In the genomic region with DNA sequence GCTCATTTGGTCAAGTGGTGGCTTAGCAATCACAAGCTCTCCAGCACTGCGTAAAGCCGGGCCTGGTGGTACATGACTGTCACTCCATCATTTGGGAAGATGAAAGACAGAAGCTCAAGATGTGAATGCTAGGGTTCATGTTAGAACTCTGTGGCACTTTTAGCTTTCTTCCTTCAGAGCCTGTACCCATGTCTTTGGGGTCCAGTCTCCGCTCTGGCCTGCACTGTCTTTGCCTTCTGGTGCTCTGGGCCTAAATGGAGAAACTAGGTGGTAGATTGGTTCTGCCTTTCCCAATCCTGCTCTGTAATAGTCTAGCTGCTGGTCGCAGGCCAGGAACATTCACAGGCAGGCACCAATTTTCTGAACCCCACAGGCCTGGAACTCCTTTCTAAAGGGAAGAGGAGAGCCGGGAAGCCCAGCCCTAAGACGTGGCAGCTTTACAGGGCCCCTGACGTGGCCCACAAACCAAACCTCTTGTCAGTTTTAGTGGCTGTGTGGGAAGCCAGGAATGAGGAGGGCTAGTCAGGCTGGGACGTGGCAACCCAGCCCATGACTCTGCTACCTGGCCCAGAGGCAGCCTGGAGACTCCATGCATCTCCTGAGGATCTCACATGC, we compare ENCODE assay signal across 11 mouse cellular contexts. TPM values are rescaled to one million over a fixed set of nuclear protein-coding genes. Genes with fewer than 3 reads are reported as not detected.
A peak's percentile ranks its signal among the peaks of the same experiment; 100 is the strongest.
DNase-seq lines count a peak whose midpoint lies in the region; ATAC-seq and TF ChIP-seq lines count a peak whose summit lies in the region.
"Had no signal": no experiment of that assay in that cellular context is flagged by ENCODE, and none has a peak within 500 bp of the region (broad histone marks: within the 10 kb centered on the region; RNA-seq: fewer than 3 reads in every experiment).

No protein-coding gene starts in this region.

- H3K4me3 ChIP-seq in forebrain, embryonic 13.5 days: no peak overlapping the region
- H3K4me3 ChIP-seq in forebrain, embryonic 15.5 days: no peak overlapping the region
- no peak overlapping the region for H3K4me3 ChIP-seq in kidney, postnatal 0 days (replicated peaks; ENCODE audit: low read depth, low read length)
- H3K4me3 ChIP-seq in hindbrain, embryonic 15.5 days: no peak overlapping the region
- H3K4me3 ChIP-seq: forebrain, embryonic 12.5 days had no signal

- H3K4me1 ChIP-seq in forebrain, embryonic 13.5 days: peaks cover 30% of the 10 kb centered on the region
- H3K4me1 ChIP-seq in forebrain, embryonic 15.5 days: peaks cover 27% of the 10 kb centered on the region
- H3K4me1 ChIP-seq in kidney, postnatal 0 days (replicated peaks; ENCODE audit: insufficient read depth, low read length): peaks cover 14% of the 10 kb centered on the region
- H3K4me1 ChIP-seq in hindbrain, embryonic 15.5 days (replicated peaks): peaks cover 29% of the 10 kb centered on the region

- H3K36me3 ChIP-seq in forebrain, embryonic 13.5 days (ENCODE audit: poor library complexity, severe bottlenecking): no peaks in the 10 kb centered on the region
- H3K36me3 ChIP-seq in forebrain, embryonic 15.5 days: no peaks in the 10 kb centered on the region
- H3K36me3 ChIP-seq in kidney, postnatal 0 days (ENCODE audit: insufficient read depth, low read length): no peaks in the 10 kb centered on the region
- no peaks in the 10 kb centered on the region for H3K36me3 ChIP-seq in hindbrain, embryonic 15.5 days
- H3K36me3 ChIP-seq: forebrain, embryonic 12.5 days had no signal

- H3K4me2 ChIP-seq in forebrain, embryonic 13.5 days: no peak overlapping the region
- no peak overlapping the region for H3K4me2 ChIP-seq in forebrain, embryonic 15.5 days (replicated peaks)
- H3K4me2 ChIP-seq in kidney, postnatal 0 days (ENCODE audit: low read length): no peak overlapping the region
- H3K4me2 ChIP-seq in hindbrain, embryonic 15.5 days: no peak overlapping the region
- H3K4me2 ChIP-seq: forebrain, embryonic 12.5 days had no signal

- no peaks in the 10 kb centered on the region for H3K27me3 ChIP-seq in forebrain, embryonic 13.5 days
- no peaks in the 10 kb centered on the region for H3K27me3 ChIP-seq in forebrain, embryonic 15.5 days
- H3K27me3 ChIP-seq in kidney, postnatal 0 days (ENCODE audit: insufficient read depth, low read length): no peaks in the 10 kb centered on the region
- H3K27me3 ChIP-seq in hindbrain, embryonic 15.5 days: no peaks in the 10 kb centered on the region
- H3K27me3 ChIP-seq: forebrain, embryonic 12.5 days had no signal

- no peak overlapping the region for H3K9ac ChIP-seq in forebrain, embryonic 13.5 days
- H3K9ac ChIP-seq in forebrain, embryonic 15.5 days (replicated peaks): no peak overlapping the region
- 0 out of 2 replicates have a peak overlapping the region, but pooled peaks have one; percentile 27 for H3K9ac ChIP-seq in kidney, postnatal 0 days (ENCODE audit: low read depth, low read length)
- H3K9ac ChIP-seq in hindbrain, embryonic 15.5 days: no peak overlapping the region
- H3K9ac ChIP-seq: forebrain, embryonic 12.5 days had no signal

- no peak for DNase-seq in kidney, postnatal 0 days (ENCODE audit: low spot score)
- DNase-seq in kidney, adult 11 months: no peak
- DNase-seq in NIH3T3 (ENCODE audit: low read depth): peak; percentile 90
- no peak for DNase-seq in Muller cell, postnatal 12 days (ENCODE audit: inconsistent ontology term)
- DNase-seq: cerebellum, postnatal 25 days; spleen, adult 18-20 months had no signal

- ATAC-seq in forebrain, embryonic 13.5 days: no peak
- no peak for ATAC-seq in forebrain, embryonic 15.5 days (replicated peaks)
- ATAC-seq in kidney, postnatal 0 days (replicated peaks; ENCODE audit: low FRiP score, low read depth): no peak
- ATAC-seq in hindbrain, embryonic 15.5 days (ENCODE audit: low FRiP score, low read depth): no peak
- ATAC-seq in CD4-positive, CD25-positive, alpha-beta regulatory T cell, adult 4 months: no peak

- 0 out of 2 replicates have a peak overlapping the region, but pooled peaks have one; percentile 44 for H3K27ac ChIP-seq in forebrain, embryonic 13.5 days
- H3K27ac ChIP-seq in forebrain, embryonic 15.5 days (replicated peaks): no peak overlapping the region
- H3K27ac ChIP-seq in kidney, postnatal 0 days: no peak overlapping the region
- 0 out of 2 replicates have a peak overlapping the region, but pooled peaks have one; percentile 8 for H3K27ac ChIP-seq in hindbrain, embryonic 15.5 days (replicated peaks)

- H3K9me3 ChIP-seq in forebrain, embryonic 13.5 days (replicated peaks): no peaks in the 10 kb centered on the region
- H3K9me3 ChIP-seq in forebrain, embryonic 15.5 days: no peaks in the 10 kb centered on the region
- H3K9me3 ChIP-seq in kidney, postnatal 0 days (replicated peaks; ENCODE audit: low read length): no peaks in the 10 kb centered on the region
- H3K9me3 ChIP-seq in hindbrain, embryonic 15.5 days: no peaks in the 10 kb centered on the region
- H3K9me3 ChIP-seq: forebrain, embryonic 12.5 days had no signal

- no peak for TF ChIP-seq CTCF in kidney, postnatal 0 days (IDR thresholded peaks at IDR 0.05; ENCODE audit: low read depth)

- 70% methylated on average over 8 of the region's 8 CpGs for WGBS in forebrain, embryonic 13.5 days
- WGBS in forebrain, embryonic 15.5 days: 72% methylated on average over 8 of the region's 8 CpGs
- 69% methylated on average over 8 of the region's 8 CpGs for WGBS in kidney, postnatal 0 days
- WGBS in hindbrain, embryonic 15.5 days: 77% methylated on average over 8 of the region's 8 CpGs

RNA-seq across cellular contexts. Expression of a gene that starts 1.9 kb away (rescaled TPM):
- 273 and 289 TPM in 2 replicates for polyA plus RNA-seq in forebrain, embryonic 13.5 days (2015; fragmentation: Nextera tagmentation; extraction: Ambion mirVana)
- polyA plus RNA-seq in forebrain, embryonic 15.5 days (2015; fragmentation: Nextera tagmentation; extraction: Ambion mirVana): 320 and 352 TPM in 2 replicates
- 1,281 and 1,429 TPM in 2 replicates for polyA plus RNA-seq in kidney, postnatal 0 days (2015; fragmentation: Nextera tagmentation; extraction: Ambion mirVana)
- polyA plus RNA-seq in hindbrain, embryonic 15.5 days (2015; fragmentation: Nextera tagmentation; extraction: Ambion mirVana): 578 and 599 TPM in 2 replicates
- under 1 TPM in 1 of 2 experiments, not detected in 1; 0.28 TPM for polyA plus RNA-seq in CD4-positive, CD25-positive, alpha-beta regulatory T cell, adult 4 months (2017; shearing (Covaris generic))

RNA-seq across cellular contexts. Expression of a gene that starts 36.2 kb away (rescaled TPM):
- polyA plus RNA-seq in forebrain, embryonic 13.5 days (2015; fragmentation: Nextera tagmentation; extraction: Ambion mirVana): 260 and 278 TPM in 2 replicates
- 257 and 262 TPM in 2 replicates for polyA plus RNA-seq in forebrain, embryonic 15.5 days (2015; fragmentation: Nextera tagmentation; extraction: Ambion mirVana)
- polyA plus RNA-seq in kidney, postnatal 0 days (2015; fragmentation: Nextera tagmentation; extraction: Ambion mirVana): 495 and 517 TPM in 2 replicates
- polyA plus RNA-seq in hindbrain, embryonic 15.5 days (2015; fragmentation: Nextera tagmentation; extraction: Ambion mirVana): 275 and 278 TPM in 2 replicates
- polyA plus RNA-seq in CD4-positive, CD25-positive, alpha-beta regulatory T cell, adult 4 months (2017; shearing (Covaris generic)): 100 to 1,000 TPM; 157 to 199 TPM

RNA-seq across cellular contexts. Expression of a gene that starts 44.6 kb away (rescaled TPM):
- 182 and 199 TPM in 2 replicates for polyA plus RNA-seq in forebrain, embryonic 13.5 days (2015; fragmentation: Nextera tagmentation; extraction: Ambion mirVana)
- polyA plus RNA-seq in forebrain, embryonic 15.5 days (2015; fragmentation: Nextera tagmentation; extraction: Ambion mirVana): 154 and 161 TPM in 2 replicates
- 109 and 119 TPM in 2 replicates for polyA plus RNA-seq in kidney, postnatal 0 days (2015; fragmentation: Nextera tagmentation; extraction: Ambion mirVana)
- 100 TPM in 2 replicates for polyA plus RNA-seq in hindbrain, embryonic 15.5 days (2015; fragmentation: Nextera tagmentation; extraction: Ambion mirVana)
- 10 to 100 TPM; 61.1 to 74.7 TPM for polyA plus RNA-seq in CD4-positive, CD25-positive, alpha-beta regulatory T cell, adult 4 months (2017; shearing (Covaris generic))

Comparison
In these comparisons a context has a peak if more than half of its experiments do, and no peak if none do; other contexts are left out.
1. H3K27ac ChIP-seq: peak in forebrain, embryonic 13.5 days (single experiment) and hindbrain, embryonic 15.5 days (single experiment); none in forebrain, embryonic 15.5 days (single experiment) and kidney, postnatal 0 days (single experiment).
2. RNA of a gene that starts 1.9 kb away (polyA plus RNA-seq): 1,281 to 1,429 TPM in kidney, postnatal 0 days, 578 to 599 TPM in hindbrain, embryonic 15.5 days, 320 to 352 TPM in forebrain, embryonic 15.5 days and 273 to 289 TPM in forebrain, embryonic 13.5 days; 0.28 TPM in CD4-positive, CD25-positive, alpha-beta regulatory T cell, adult 4 months; every median in the first group is over 100 times any median in the second.